Mouse (Mus musculus) heart, postnatal 0 days (tissue): Measurements from ENCODE around the gene Prdm16. TPM values are rescaled to one million over a fixed set of nuclear protein-coding genes. Genes with fewer than 3 reads are reported as not detected.
A peak's percentile ranks its signal among the peaks of the same experiment; 100 is the strongest.

Experiments
- ATAC-seq: fragments of 200-750 bp; cut with Nextera tagmentation; 2 replicates; pipeline ENCODE4 v1.8.0; 2017; ENCODE audit warnings: low read depth, moderate number of reproducible peaks, moderate library complexity; ENCODE audit not compliant: insufficient read depth
- DNase-seq: peaks from one replicate; pipeline ENCODE4 v3.0.0-alpha.2; 2016; ENCODE audit warnings: low spot score
- H3K27ac ChIP-seq: fragments of 300-500 bp; sonication (generic); 2 replicates; pipeline ENCODE4 v1.5.1; 2014; ENCODE audit warnings: low read depth, mild to moderate bottlenecking
- H3K27me3 ChIP-seq: fragments of 300-500 bp; sonication (generic); 2 replicates; pipeline ENCODE4 v1.6.1; 2014; ENCODE audit warnings: low read length, mixed read lengths; ENCODE audit not compliant: control insufficient read depth, insufficient read depth
- H3K36me3 ChIP-seq: fragments of 300-500 bp; sonication (generic); replicated peaks from 2 replicates; pipeline ENCODE4 v1.6.1; 2014; ENCODE audit warnings: low read length, mixed read lengths; ENCODE audit not compliant: control insufficient read depth, insufficient read depth
- H3K4me1 ChIP-seq: fragments of 300-500 bp; sonication (generic); 2 replicates; pipeline ENCODE4 v1.6.1; 2014; ENCODE audit warnings: antibody characterized with exemption; ENCODE audit not compliant: control insufficient read depth, insufficient read depth
- H3K4me2 ChIP-seq: fragments of 300-500 bp; sonication (generic); 2 replicates; pipeline ENCODE4 v1.6.1; 2014; ENCODE audit warnings: low read depth, mild to moderate bottlenecking, low read length, moderate library complexity
- H3K4me3 ChIP-seq: fragments of 300-500 bp; sonication (generic); 2 replicates; pipeline ENCODE4 v1.5.1; 2014; ENCODE audit warnings: low read depth, low read length
- H3K9ac ChIP-seq: fragments of 300-500 bp; sonication (generic); replicated peaks from 2 replicates; pipeline ENCODE4 v1.6.1; 2014; ENCODE audit warnings: low read depth, low read length, mixed read lengths
- H3K9me3 ChIP-seq: fragments of 300-500 bp; sonication (generic); replicated peaks from 2 replicates; pipeline ENCODE4 v1.6.1; 2016; ENCODE audit warnings: low read length; ENCODE audit not compliant: control insufficient read depth
- CTCF ChIP-seq: IDR thresholded peaks from 2 replicates; pipeline ENCODE4 v1.5.1; 2016; ENCODE audit warnings: antibody characterized with exemption, control low read depth, low read depth
- EP300 ChIP-seq: IDR thresholded peaks from 2 replicates; pipeline ENCODE4 v1.6.1; 2016; ENCODE audit warnings: antibody characterized with exemption, low read depth
- WGBS: fragments of 180-500 bp; shearing (Covaris S2); extraction: QIAGEN DNeasy Blood & Tissue Kit; methylation state at CpG from one replicate; pipeline ENCODE4 v1.1.7; 2014; 5-methylcytosine and 5-hydroxymethylcytosine counted together
- polyA plus RNA-seq: library from polyadenylated mRNA; unstranded; fragments of >200 nt; fragmentation: Nextera tagmentation; extraction: Ambion mirVana; gene quantifications from 2 replicates; pipeline ENCODE4 v1.2.1, GENCODE M21; 2015
- total RNA-seq: library from RNA; depleted of rRNA; stranded (reverse); fragments of >200 nt; gene quantifications from 2 replicates; pipeline ENCODE4 v1.2.3, GENCODE M21; 2014; ENCODE audit warnings: low replicate concordance

The Prdm16 gene
- total and polyA plus RNA-seq, 2 experiments from 2014 or later: 9.3 to 14.7 TPM

DNA sequence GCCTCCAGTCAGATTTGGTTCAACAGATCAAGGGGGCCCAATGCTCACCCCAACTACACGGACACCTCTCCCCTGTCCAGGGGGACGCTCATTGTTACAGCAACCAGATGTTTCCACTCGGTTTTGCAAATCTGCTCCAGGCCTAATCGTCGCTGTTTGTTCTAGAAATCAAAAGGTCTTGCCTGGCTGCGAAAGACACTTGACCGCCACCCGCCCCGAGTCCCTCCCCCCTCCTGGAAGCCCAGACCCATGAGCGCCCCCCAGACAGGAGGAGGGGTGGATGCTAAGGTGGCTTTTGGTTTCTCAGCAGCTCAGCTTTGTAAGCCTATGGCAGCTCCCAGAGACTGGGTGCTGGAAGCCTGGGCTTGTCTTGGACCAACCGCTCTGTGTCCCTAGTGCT, 68.7 kb downstream of the Prdm16 start:
- H3K9ac ChIP-seq: no peak overlapping the region
- no peak overlapping the region for H3K4me2 ChIP-seq
- H3K4me3 ChIP-seq: no peak overlapping the region
- no peaks in the 10 kb centered on the region for H3K27me3 ChIP-seq
- H3K4me1 ChIP-seq: peaks cover 10% of the 10 kb centered on the region
- WGBS: 62% methylated on average over 11 of the region's 11 CpGs
- no peak for TF ChIP-seq EP300
- no peak for TF ChIP-seq CTCF
- H3K36me3 ChIP-seq: no peaks in the 10 kb centered on the region
- no peaks in the 10 kb centered on the region for H3K9me3 ChIP-seq
- no peak overlapping the region for H3K27ac ChIP-seq
- no peak for ATAC-seq
- DNase-seq: no peak

DNA sequence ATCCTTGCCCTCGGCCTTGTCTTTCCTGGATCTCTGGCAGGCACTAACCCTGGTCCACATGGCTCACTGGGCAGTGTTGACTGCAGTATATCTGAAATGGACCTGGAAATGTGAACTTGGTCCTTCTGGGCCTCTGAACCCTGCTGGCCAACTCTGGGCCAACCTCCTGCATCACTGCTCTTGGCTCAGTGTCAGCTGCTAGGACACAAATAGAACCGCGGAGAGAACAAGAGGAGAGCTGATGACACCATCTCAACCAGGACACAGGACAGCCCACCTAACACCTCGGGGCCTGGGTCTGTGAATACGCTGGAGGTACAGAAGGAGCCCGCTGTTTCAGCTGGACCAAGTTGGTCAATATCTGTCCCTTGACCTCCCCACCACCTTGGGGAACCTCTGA, 73.5 kb downstream of the Prdm16 start:
- Histone ChIP-seq H3K27me3 (no peaks in the 10 kb centered on the region), H3K36me3 (no peaks in the 10 kb centered on the region), H3K4me1 (peaks cover 22% of the 10 kb centered on the region), H3K27ac (peak overlapping the region; percentile 60; the same call in 1 of the 2 replicates), H3K4me3 (no peak overlapping the region), H3K9me3 (no peaks in the 10 kb centered on the region), H3K4me2 (no peak overlapping the region), H3K9ac (no peak overlapping the region)
- ATAC-seq (peak; percentile 75), DNase-seq (peak; percentile 71)
- TF ChIP-seq CTCF (peak; percentile 18; the same call in 1 of the 2 replicates), EP300 (no peak)
- 45% methylated on average over 6 of the region's 6 CpGs for WGBS

DNA sequence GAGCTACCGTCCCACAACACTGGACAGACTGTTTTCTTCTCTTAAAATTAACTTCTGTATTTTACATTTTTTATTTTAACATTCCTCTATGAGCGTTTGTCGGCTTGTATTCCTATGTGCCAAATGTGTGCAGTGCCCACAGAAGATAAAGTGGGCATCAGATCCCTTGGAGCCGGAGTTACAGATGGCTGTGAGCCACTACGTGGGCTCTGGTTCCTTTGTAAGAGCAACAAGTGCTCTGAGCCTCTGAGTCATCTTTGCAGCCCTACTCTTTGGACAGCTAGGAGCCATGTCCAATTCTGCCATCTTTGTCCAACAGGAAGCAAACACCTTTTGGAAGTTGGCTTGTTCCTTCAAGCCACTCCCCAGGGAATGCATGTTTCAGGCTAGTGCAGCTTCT, 78.6 kb downstream of the Prdm16 start:
- peaks cover 15% of the 10 kb centered on the region for H3K4me1 ChIP-seq
- H3K27me3 ChIP-seq: no peaks in the 10 kb centered on the region
- H3K4me3 ChIP-seq: no peak overlapping the region
- no peak overlapping the region for H3K9ac ChIP-seq
- no peak overlapping the region for H3K4me2 ChIP-seq
- TF ChIP-seq CTCF: no peak
- no peak for TF ChIP-seq EP300
- ATAC-seq (no peak), DNase-seq (no peak)
- WGBS: 82% methylated on average over 5 of the region's 5 CpGs
- H3K36me3 ChIP-seq: no peaks in the 10 kb centered on the region
- no peak overlapping the region for H3K27ac ChIP-seq
- no peaks in the 10 kb centered on the region for H3K9me3 ChIP-seq

DNA sequence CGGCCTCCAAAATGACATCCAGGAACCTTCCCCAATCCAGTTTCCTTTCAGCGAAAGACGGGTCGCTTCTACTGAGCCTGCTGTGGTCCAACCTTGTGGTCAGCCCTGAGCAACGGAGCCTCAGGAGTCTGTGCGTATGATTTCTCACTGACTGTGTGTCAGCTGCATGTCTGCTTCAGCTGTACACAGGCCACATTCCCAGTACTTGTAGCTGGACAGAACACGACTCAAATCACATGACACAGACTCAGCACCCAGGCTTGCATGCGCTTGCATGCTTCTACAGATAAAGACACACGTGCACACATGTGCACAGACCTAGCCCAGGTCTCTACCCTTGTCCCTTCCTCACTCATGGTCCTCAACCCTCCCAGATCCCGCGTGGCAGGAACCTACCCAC, 79.5 kb downstream of the Prdm16 start:
- H3K9me3 ChIP-seq: no peaks in the 10 kb centered on the region
- H3K9ac ChIP-seq: no peak overlapping the region
- no peak overlapping the region for H3K27ac ChIP-seq
- DNase-seq (no peak), ATAC-seq (peak; percentile 57)
- no peak for TF ChIP-seq CTCF
- TF ChIP-seq EP300: no peak
- 71% methylated on average over 11 of the region's 11 CpGs for WGBS
- peaks cover 7% of the 10 kb centered on the region for H3K4me1 ChIP-seq
- H3K36me3 ChIP-seq: no peaks in the 10 kb centered on the region
- H3K4me3 ChIP-seq: no peak overlapping the region
- no peaks in the 10 kb centered on the region for H3K27me3 ChIP-seq
- no peak overlapping the region for H3K4me2 ChIP-seq

DNA sequence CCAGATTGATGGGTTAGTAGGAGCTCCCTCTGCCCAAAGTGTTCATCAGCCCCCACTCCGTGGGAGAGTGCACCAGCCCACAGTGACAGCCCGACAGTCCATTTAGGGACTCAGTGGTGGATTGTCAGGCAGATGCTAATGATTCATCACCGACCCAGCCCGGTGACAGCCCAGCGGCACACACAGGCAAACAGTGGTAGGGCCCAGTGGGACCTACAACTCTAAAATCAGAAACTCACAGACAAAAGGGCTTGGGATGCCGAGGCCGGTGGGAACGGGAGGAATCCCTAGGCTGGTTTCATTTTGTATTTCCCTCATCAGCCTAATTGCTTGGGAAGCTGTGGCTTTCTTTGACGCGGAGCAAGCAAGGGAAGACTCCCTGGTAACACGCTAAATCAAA, 80.3 kb downstream of the Prdm16 start:
- ATAC-seq (no peak), DNase-seq (no peak)
- no peaks in the 10 kb centered on the region for H3K27me3 ChIP-seq
- H3K4me2 ChIP-seq: no peak overlapping the region
- no peaks in the 10 kb centered on the region for H3K9me3 ChIP-seq
- no peak overlapping the region for H3K27ac ChIP-seq
- no peak overlapping the region for H3K9ac ChIP-seq
- TF ChIP-seq EP300: no peak
- TF ChIP-seq CTCF: no peak
- 77% methylated on average over 11 of the region's 11 CpGs for WGBS
- no peaks in the 10 kb centered on the region for H3K36me3 ChIP-seq
- H3K4me3 ChIP-seq: no peak overlapping the region
- H3K4me1 ChIP-seq: peaks cover 6% of the 10 kb centered on the region; the same call in 1 of the 2 replicates

DNA sequence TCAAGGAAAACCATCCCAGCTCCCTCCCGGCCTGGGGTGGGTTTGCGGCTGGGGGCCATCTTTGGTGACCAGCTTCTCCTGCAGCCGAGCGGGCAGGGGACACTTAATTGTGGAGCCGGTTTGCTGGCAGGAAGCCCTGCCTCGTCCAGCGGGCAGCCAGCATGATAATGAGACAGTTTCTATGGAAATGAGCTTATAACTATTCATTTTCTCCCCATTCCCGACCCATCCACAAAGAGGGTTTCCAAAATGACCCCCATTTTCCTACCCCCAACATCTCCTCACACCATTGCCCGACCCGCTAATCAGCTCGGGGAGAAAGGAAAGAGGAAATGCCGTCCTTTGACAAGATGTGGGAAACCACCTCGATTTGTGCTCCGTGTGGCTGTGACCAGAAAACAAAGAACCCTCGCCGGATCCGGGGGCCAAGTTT, 86.7 kb downstream of the Prdm16 start:
- Histone ChIP-seq H3K9me3 (no peaks in the 10 kb centered on the region), H3K27ac (0 out of 2 replicates have a peak overlapping the region, but pooled peaks have one; percentile 4), H3K4me2 (peak overlapping the region; percentile 50), H3K9ac (0 out of 2 replicates have a peak overlapping the region, but pooled peaks have one; percentile 34), H3K4me3 (peak overlapping the region; percentile 19), H3K36me3 (no peaks in the 10 kb centered on the region), H3K4me1 (peaks cover 9% of the 10 kb centered on the region), H3K27me3 (no peaks in the 10 kb centered on the region)
- TF ChIP-seq CTCF: no peak
- no peak for TF ChIP-seq EP300
- WGBS: 28% methylated on average over 17 of the region's 17 CpGs
- no peak for DNase-seq
- ATAC-seq: no peak
